Mouse (Mus musculus) CH12.LX (cell line): ENCODE results near the gene Lypd3.

Source experiments
- CHD1 ChIP-seq: IDR thresholded peaks from 2 replicates; pipeline ENCODE4 v1.6.1; 2012; ENCODE audit warnings: low read depth, low read length, improper control_type of control experiment, inconsistent platforms
- CTCF ChIP-seq, 2 experiments: IDR thresholded peaks in 1 of 2; conservative IDR thresholded peaks in 1 of 2; 2 replicates each; pipeline ENCODE4 v1.5.1; 2011 to 2012; ENCODE audit warnings: low read depth in 2 of 2, low read length in 2 of 2, improper control_type of control experiment in 1 of 2, inconsistent platforms in 1 of 2, mild to moderate bottlenecking in 1 of 2, moderate library complexity in 1 of 2
- EP300 ChIP-seq: IDR thresholded peaks from 2 replicates; pipeline ENCODE4 v1.6.1; 2011; ENCODE audit warnings: low read length, improper control_type of control experiment
- MYC ChIP-seq: IDR thresholded peaks from 2 replicates; pipeline ENCODE4 v1.6.1; 2011; ENCODE audit warnings: low read depth, mild to moderate bottlenecking, improper control_type of control experiment, low read length
- POLR2A ChIP-seq: IDR thresholded peaks from 2 replicates; pipeline ENCODE4 v1.6.1; 2011; ENCODE audit warnings: low read depth, mild to moderate bottlenecking, improper control_type of control experiment, low read length
- SIN3A ChIP-seq: IDR thresholded peaks from 2 replicates; pipeline ENCODE4 v1.6.1; 2012; ENCODE audit warnings: low read length, improper control_type of control experiment, inconsistent platforms
- TBP ChIP-seq: conservative IDR thresholded peaks from 2 replicates; pipeline ENCODE4 v1.6.1; 2011; ENCODE audit warnings: low read depth, low read length, improper control_type of control experiment

GRCm38 (mm10) chr7:24608017-24608416, 28.3 kb upstream of the Lypd3 start:
- peak; percentile 64; the same call in 1 of the 2 replicates for TF ChIP-seq MYC
- TF ChIP-seq CTCF (conservative IDR thresholded peaks at IDR 0.05 in 1 of 2, IDR thresholded peaks at IDR 0.05 in 1 of 2; ENCODE audit: low read depth in 2 of 2, low read length in 2 of 2) = no peak
- no peak for TF ChIP-seq POLR2A
- no peak for TF ChIP-seq SIN3A
- no peak for TF ChIP-seq TBP
- no peak for TF ChIP-seq EP300
- TF ChIP-seq CHD1 = no peak
